9 mouse cellular contexts compared by ENCODE assay signal in genomic region chr9:21435777-21436635, GRCm38 (mm10). TPM values are rescaled to one million over a fixed set of nuclear protein-coding genes. Genes with fewer than 3 reads are reported as not detected.
DNase-seq lines count a peak whose midpoint lies in the region; ATAC-seq and TF ChIP-seq lines count a peak whose summit lies in the region.
"Had no signal": no experiment of that assay in that cellular context is flagged by ENCODE, and none has a peak within 500 bp of the region (broad histone marks: within the 10 kb centered on the region; RNA-seq: fewer than 3 reads in every experiment).

No protein-coding gene starts in this region.

- peaks cover 10% of the 10 kb centered on the region; the same call in 1 of the 2 replicates for H3K36me3 ChIP-seq in heart, adult 2 months (ENCODE audit: control insufficient read depth, insufficient read depth, low read length)
- no peaks in the 10 kb centered on the region for H3K36me3 ChIP-seq in ES-Bruce4 (ENCODE audit: control insufficient read depth, insufficient read depth, low read length, poor library complexity, severe bottlenecking)
- peaks cover 15% of the 10 kb centered on the region; the same call in 1 of the 2 replicates for H3K36me3 ChIP-seq in liver, embryonic 12.5 days
- H3K36me3 ChIP-seq in neural tube, embryonic 15.5 days, result no peaks in the 10 kb centered on the region
- H3K36me3 ChIP-seq in midbrain, embryonic 16.5 days (ENCODE audit: control insufficient read depth, insufficient read depth, low read length), result no peaks in the 10 kb centered on the region
- H3K36me3 ChIP-seq: stomach, embryonic 15.5 days had no signal

- no peak for TF ChIP-seq CTCF in heart, adult 2 months (IDR thresholded peaks at IDR 0.05)
- no peak for TF ChIP-seq CTCF in ES-Bruce4 (IDR thresholded peaks at IDR 0.05; ENCODE audit: low read depth, low read length)

- peaks cover 45% of the 10 kb centered on the region for H3K4me1 ChIP-seq in heart, adult 2 months (ENCODE audit: control insufficient read depth, insufficient read depth, low read length)
- peaks cover 19% of the 10 kb centered on the region for H3K4me1 ChIP-seq in ES-Bruce4 (ENCODE audit: control insufficient read depth, insufficient read depth, low read length)
- H3K4me1 ChIP-seq in liver, embryonic 12.5 days, result peaks cover 72% of the 10 kb centered on the region
- peaks cover 22% of the 10 kb centered on the region for H3K4me1 ChIP-seq in neural tube, embryonic 15.5 days
- H3K4me1 ChIP-seq in midbrain, embryonic 16.5 days (ENCODE audit: control insufficient read depth, insufficient read depth, low read length), result no peaks in the 10 kb centered on the region

- H3K9ac ChIP-seq in heart, adult 2 months (ENCODE audit: low read depth, low read length), result no peak overlapping the region
- no peak overlapping the region for H3K9ac ChIP-seq in ES-Bruce4 (ENCODE audit: low read depth, poor library complexity, severe bottlenecking)
- no peak overlapping the region for H3K9ac ChIP-seq in liver, embryonic 12.5 days
- no peak overlapping the region for H3K9ac ChIP-seq in neural tube, embryonic 15.5 days (replicated peaks)
- H3K9ac ChIP-seq in midbrain, embryonic 16.5 days (ENCODE audit: low read depth, low read length), result no peak overlapping the region
- H3K9ac ChIP-seq: stomach, embryonic 15.5 days had no signal

- TF ChIP-seq EP300 in heart, adult 2 months (IDR thresholded peaks at IDR 0.05; ENCODE audit: insufficient read depth, low read depth, low read length), result no peak
- TF ChIP-seq EP300 in ES-Bruce4 (IDR thresholded peaks at IDR 0.05; ENCODE audit: insufficient read depth, low read depth, low read length), result no peak

- H3K27me3 ChIP-seq in heart, adult 2 months (ENCODE audit: control insufficient read depth, insufficient read depth, low read length), result no peaks in the 10 kb centered on the region
- no peaks in the 10 kb centered on the region for H3K27me3 ChIP-seq in ES-Bruce4 (ENCODE audit: control insufficient read depth, insufficient read depth, low read length, poor library complexity, severe bottlenecking)
- no peaks in the 10 kb centered on the region for H3K27me3 ChIP-seq in liver, embryonic 12.5 days (replicated peaks)
- H3K27me3 ChIP-seq in neural tube, embryonic 15.5 days (replicated peaks), result no peaks in the 10 kb centered on the region
- H3K27me3 ChIP-seq in midbrain, embryonic 16.5 days (ENCODE audit: control insufficient read depth, insufficient read depth, low read depth, low read length), result no peaks in the 10 kb centered on the region
- H3K27me3 ChIP-seq: stomach, embryonic 15.5 days had no signal

- no peak for ATAC-seq in liver, embryonic 12.5 days
- ATAC-seq in neural tube, embryonic 15.5 days (ENCODE audit: low FRiP score), result no peak
- ATAC-seq in midbrain, embryonic 16.5 days, result no peak

- H3K9me3 ChIP-seq in ES-Bruce4 (replicated peaks; ENCODE audit: control insufficient read depth, insufficient read depth, low read length, poor library complexity, severe bottlenecking), result no peaks in the 10 kb centered on the region
- H3K9me3 ChIP-seq in liver, embryonic 12.5 days (replicated peaks), result no peaks in the 10 kb centered on the region
- no peaks in the 10 kb centered on the region for H3K9me3 ChIP-seq in neural tube, embryonic 15.5 days (replicated peaks)
- H3K9me3 ChIP-seq in midbrain, embryonic 16.5 days (replicated peaks; ENCODE audit: control insufficient read depth, low read length, poor library complexity, severe bottlenecking), result no peaks in the 10 kb centered on the region
- H3K9me3 ChIP-seq: stomach, embryonic 15.5 days had no signal

- H3K4me2 ChIP-seq in liver, embryonic 12.5 days, result no peak overlapping the region
- H3K4me2 ChIP-seq in neural tube, embryonic 15.5 days, result no peak overlapping the region
- H3K4me2 ChIP-seq in midbrain, embryonic 16.5 days (ENCODE audit: low read length), result no peak overlapping the region
- H3K4me2 ChIP-seq: stomach, embryonic 15.5 days had no signal

- DNase-seq in heart, adult 2 months, result peak in 1 of 2 experiments; percentile 61
- DNase-seq in heart, adult 8-10 months (ENCODE audit: low spot score), result no peak
- peak; percentile 21 for DNase-seq in spleen, adult 12 weeks (ENCODE audit: low spot score)
- DNase-seq in left cerebral cortex, postnatal 10 days (ENCODE audit: extremely low spot score in 1 of 2, low spot score in 2 of 2), result no peak

- intact Hi-C loops in heart, adult 2 months (cut with DNase I), result no loop called here
- intact Hi-C loops in left cerebral cortex, postnatal 10 days (cut with DNase I), result no loop called here

- H3K79me2 ChIP-seq in heart, adult 2 months (replicated peaks; ENCODE audit: control insufficient read depth, insufficient read depth, low read length), result peaks cover 13% of the 10 kb centered on the region

- no peak overlapping the region for H3K4me3 ChIP-seq in heart, adult 2 months
- H3K4me3 ChIP-seq in ES-Bruce4 (ENCODE audit: low read depth, low read length), result no peak overlapping the region
- H3K4me3 ChIP-seq in liver, embryonic 12.5 days, result no peak overlapping the region
- H3K4me3 ChIP-seq in neural tube, embryonic 15.5 days (replicated peaks), result no peak overlapping the region
- H3K4me3 ChIP-seq in midbrain, embryonic 16.5 days (ENCODE audit: low read depth, low read length), result no peak overlapping the region
- H3K4me3 ChIP-seq: stomach, embryonic 15.5 days had no signal

- 51% methylated on average over 7 of the region's 7 CpGs for WGBS in heart, adult 2 months
- WGBS in liver, embryonic 12.5 days (ENCODE audit: insufficient replicate concordance), result 35% methylated on average over 7 of the region's 7 CpGs
- WGBS in neural tube, embryonic 15.5 days, result 92% methylated on average over 7 of the region's 7 CpGs
- 95% methylated on average over 7 of the region's 7 CpGs for WGBS in midbrain, embryonic 16.5 days

- TF ChIP-seq POLR2A in heart, adult 2 months (IDR thresholded peaks at IDR 0.05; ENCODE audit: insufficient read depth, low read depth, low read length), result no peak
- no peak for TF ChIP-seq POLR2A in ES-Bruce4 (IDR thresholded peaks at IDR 0.05; ENCODE audit: insufficient read depth, low read length)

- H3K27ac ChIP-seq in heart, adult 2 months, result peak overlapping the region; percentile 54
- H3K27ac ChIP-seq in ES-Bruce4 (ENCODE audit: insufficient read depth, low read length), result 0 out of 2 replicates have a peak overlapping the region, but pooled peaks have one; percentile 12
- H3K27ac ChIP-seq in liver, embryonic 12.5 days, result peak overlapping the region; percentile 49; the same call in 1 of the 2 replicates
- no peak overlapping the region for H3K27ac ChIP-seq in neural tube, embryonic 15.5 days (replicated peaks)
- no peak overlapping the region for H3K27ac ChIP-seq in midbrain, embryonic 16.5 days (ENCODE audit: low read length)
- H3K27ac ChIP-seq: stomach, embryonic 15.5 days had no signal

RNA-seq across cellular contexts. Expression of gene Dnm2, which starts 11.3 kb away (rescaled TPM):
- total RNA-seq in heart, adult 2 months (2021), result 10 to 100 TPM; 63.9 to 64.8 TPM
- 52.1 and 68.2 TPM in 2 replicates for polyA plus RNA-seq in heart, adult 2 months (2012; rRNA removed)
- total RNA-seq in heart, adult 8-10 months (2022), result 10 to 100 TPM; 60.3 to 71.0 (median 61.2) TPM
- 86.2 and 88.6 TPM in 2 replicates for polyA plus RNA-seq in ES-Bruce4 (2011; ENCODE audit: insufficient read depth, insufficient read length, low read depth, missing spikeins)
- 72.2 and 75.5 TPM in 2 replicates for polyA plus RNA-seq in liver, embryonic 12.5 days (2016; fragmentation: Nextera tagmentation; extraction: Ambion mirVana)
- polyA plus RNA-seq in neural tube, embryonic 15.5 days (2015; fragmentation: Nextera tagmentation; extraction: Ambion mirVana), result 58.5 and 63.7 TPM in 2 replicates
- 10 to 100 TPM; 60.1 to 66.9 TPM for total RNA-seq in left cerebral cortex, postnatal 10 days (2021)
- polyA plus RNA-seq in midbrain, embryonic 16.5 days (2015; fragmentation: Nextera tagmentation; extraction: Ambion mirVana), result 63.2 and 64.5 TPM in 2 replicates

RNA-seq across cellular contexts. Expression of gene Qtrt1, which starts 24.4 kb away (rescaled TPM):
- total RNA-seq in heart, adult 2 months (2021), result 1 to 10 TPM; 8.3 to 8.5 TPM
- 19.2 and 20.8 TPM in 2 replicates for polyA plus RNA-seq in heart, adult 2 months (2012; rRNA removed)
- total RNA-seq in heart, adult 8-10 months (2022), result 1 to 10 TPM; 7.4 to 9.3 (median 8.9) TPM
- 40.0 and 48.2 TPM in 2 replicates for polyA plus RNA-seq in ES-Bruce4 (2011; ENCODE audit: insufficient read depth, insufficient read length, low read depth, missing spikeins)
- 31.2 and 32.7 TPM in 2 replicates for polyA plus RNA-seq in liver, embryonic 12.5 days (2016; fragmentation: Nextera tagmentation; extraction: Ambion mirVana)
- polyA plus RNA-seq in neural tube, embryonic 15.5 days (2015; fragmentation: Nextera tagmentation; extraction: Ambion mirVana), result 47.6 and 55.6 TPM in 2 replicates
- 10 to 100 TPM; 33.2 to 35.1 TPM for total RNA-seq in left cerebral cortex, postnatal 10 days (2021)
- 51.9 and 54.0 TPM in 2 replicates for polyA plus RNA-seq in midbrain, embryonic 16.5 days (2015; fragmentation: Nextera tagmentation; extraction: Ambion mirVana)

Comparison
In these comparisons a context has a peak if more than half of its experiments do, and no peak if none do; other contexts are left out.
1. H3K27ac ChIP-seq: peak in heart, adult 2 months (single experiment), ES-Bruce4 (single experiment) and liver, embryonic 12.5 days (single experiment); none in neural tube, embryonic 15.5 days (single experiment) and midbrain, embryonic 16.5 days (single experiment).